Mouse (Mus musculus): ENCODE measurements around the gene Rbm4. TPM values are rescaled to one million over a fixed set of nuclear protein-coding genes. Genes with fewer than 3 reads are reported as not detected.
A peak's percentile ranks its signal among the peaks of the same experiment; 100 is the strongest.

Rbm4 gene
- 101 and 113 TPM in 2 replicates for polyA plus RNA-seq (2014; fragmentation: Nextera tagmentation; extraction: Ambion mirVana)

- Histone ChIP-seq H3K4me2 (ENCODE audit: low read length) (peak within 1 kb of the TSS; percentile 90), H3K9me3 (ENCODE audit: control insufficient read depth, low read length) (no peaks in the 10 kb centered on the region)
- WGBS, result under 1% methylated on average over 31 of the region's 31 CpGs
These were observed at the start of gene Rbm4 for GRCm38 (mm10) chr19:4793831-4794422. Gene Rbm4 (minus strand): TSS chr19:4793901.

GRCm38 (mm10) chr19:4842611-4843010, 48.9 kb upstream of the Rbm4 start:
- WGBS, result 71% methylated on average over 2 of the region's 2 CpGs
- Histone ChIP-seq H3K9me3 (ENCODE audit: control insufficient read depth, low read length) (no peaks in the 10 kb centered on the region), H3K4me3 (replicated peaks; ENCODE audit: low read depth, low read length) (no peak overlapping the region), H3K4me2 (ENCODE audit: low read length) (no peak overlapping the region), H3K27me3 (ENCODE audit: control insufficient read depth, insufficient read depth, low read length) (peaks cover 16% of the 10 kb centered on the region), H3K36me3 (ENCODE audit: control insufficient read depth, insufficient read depth, low read length) (no peaks in the 10 kb centered on the region), H3K4me1 (ENCODE audit: control insufficient read depth, insufficient read depth, low read length) (peaks cover 15% of the 10 kb centered on the region), H3K9ac (replicated peaks; ENCODE audit: low read length) (no peak overlapping the region), H3K27ac (replicated peaks; ENCODE audit: low read depth, low read length) (no peak overlapping the region)
- DNase-seq, result no peak
- ATAC-seq (ENCODE audit: low FRiP score, low TSS enrichment), result no peak

More at GRCm38 (mm10) chr19:4793831-4794422, at the start of gene Rbm4:
- H3K9ac ChIP-seq (replicated peaks; ENCODE audit: low read length), result peak within 1 kb of the TSS; percentile 74
- peak; percentile 98 for ATAC-seq (ENCODE audit: low FRiP score, low TSS enrichment)
- peaks cover 39% of the 10 kb centered on the region for H3K4me1 ChIP-seq (ENCODE audit: control insufficient read depth, insufficient read depth, low read length)
- peak within 1 kb of the TSS; percentile 87 for H3K27ac ChIP-seq (replicated peaks; ENCODE audit: low read depth, low read length)
- H3K27me3 ChIP-seq (ENCODE audit: control insufficient read depth, insufficient read depth, low read length), result no peaks in the 10 kb centered on the region
- DNase-seq, result peak; percentile 98
- peak within 1 kb of the TSS; percentile 83 for H3K4me3 ChIP-seq (replicated peaks; ENCODE audit: low read depth, low read length)
- H3K36me3 ChIP-seq (ENCODE audit: control insufficient read depth, insufficient read depth, low read length), result peaks cover 36% of the 10 kb centered on the region

GRCm38 (mm10) chr19:4840848-4841247, 47.1 kb upstream of the Rbm4 start:
- no peak overlapping the region for H3K9ac ChIP-seq (replicated peaks; ENCODE audit: low read length)
- WGBS, result 85% methylated on average over 9 of the region's 9 CpGs

GRCm38 (mm10) chr19:4839149-4839548, 45.4 kb upstream of the Rbm4 start, which contains the start of the genes Ccs and Ccdc87:
Gene Ccs (minus strand): TSS chr19:4839332.
Gene Ccdc87 (plus strand): TSS chr19:4839366.
- DNase-seq (peak; percentile 97), ATAC-seq (ENCODE audit: low FRiP score, low TSS enrichment) (peak; percentile 98)
- H3K4me2 ChIP-seq (ENCODE audit: low read length), result peak within 1 kb of the TSS; percentile 98
- no peak within 1 kb of the TSS for H3K27ac ChIP-seq (replicated peaks; ENCODE audit: low read depth, low read length)
- no peaks in the 10 kb centered on the region for H3K9me3 ChIP-seq (ENCODE audit: control insufficient read depth, low read length)
- H3K36me3 ChIP-seq (ENCODE audit: control insufficient read depth, insufficient read depth, low read length), result no peaks in the 10 kb centered on the region
- H3K4me1 ChIP-seq (ENCODE audit: control insufficient read depth, insufficient read depth, low read length), result peaks cover 15% of the 10 kb centered on the region
- peak within 1 kb of the TSS; percentile 58 for H3K4me3 ChIP-seq (replicated peaks; ENCODE audit: low read depth, low read length)
- peaks cover 16% of the 10 kb centered on the region for H3K27me3 ChIP-seq (ENCODE audit: control insufficient read depth, insufficient read depth, low read length)
- H3K9ac ChIP-seq (replicated peaks; ENCODE audit: low read length), result peak within 1 kb of the TSS; percentile 41
- WGBS, result 1% methylated on average over 25 of the region's 25 CpGs

More at GRCm38 (mm10) chr19:4840848-4841247, 47.1 kb upstream of the Rbm4 start:
- DNase-seq (no peak), ATAC-seq (ENCODE audit: low FRiP score, low TSS enrichment) (no peak)
- Histone ChIP-seq H3K27me3 (ENCODE audit: control insufficient read depth, insufficient read depth, low read length) (peaks cover 16% of the 10 kb centered on the region), H3K4me1 (ENCODE audit: control insufficient read depth, insufficient read depth, low read length) (peaks cover 15% of the 10 kb centered on the region), H3K4me2 (ENCODE audit: low read length) (no peak overlapping the region), H3K9me3 (ENCODE audit: control insufficient read depth, low read length) (no peaks in the 10 kb centered on the region), H3K36me3 (ENCODE audit: control insufficient read depth, insufficient read depth, low read length) (no peaks in the 10 kb centered on the region), H3K27ac (replicated peaks; ENCODE audit: low read depth, low read length) (no peak overlapping the region), H3K4me3 (replicated peaks; ENCODE audit: low read depth, low read length) (no peak overlapping the region)

- H3K27ac ChIP-seq (replicated peaks; ENCODE audit: low read depth, low read length), result no peak overlapping the region
- peak; percentile 17; the same call in 1 of the 2 replicates for ATAC-seq (ENCODE audit: low FRiP score, low TSS enrichment)
- H3K27me3 ChIP-seq (ENCODE audit: control insufficient read depth, insufficient read depth, low read length), result peaks cover 16% of the 10 kb centered on the region
These were observed 44.9 kb upstream of the Rbm4 start for GRCm38 (mm10) chr19:4838526-4839140.

GRCm38 (mm10) chr19:4837049-4837448, 43.3 kb upstream of the Rbm4 start:
- 93% methylated on average over 6 of the region's 6 CpGs for WGBS
- peaks cover 16% of the 10 kb centered on the region for H3K27me3 ChIP-seq (ENCODE audit: control insufficient read depth, insufficient read depth, low read length)
- DNase-seq (no peak), ATAC-seq (ENCODE audit: low FRiP score, low TSS enrichment) (no peak)
- H3K4me3 ChIP-seq (replicated peaks; ENCODE audit: low read depth, low read length), result no peak overlapping the region
- H3K4me2 ChIP-seq (ENCODE audit: low read length), result no peak overlapping the region
- peaks cover 5% of the 10 kb centered on the region; the same call in 1 of the 2 replicates for H3K36me3 ChIP-seq (ENCODE audit: control insufficient read depth, insufficient read depth, low read length)
- H3K9ac ChIP-seq (replicated peaks; ENCODE audit: low read length), result no peak overlapping the region
- H3K4me1 ChIP-seq (ENCODE audit: control insufficient read depth, insufficient read depth, low read length), result peaks cover 15% of the 10 kb centered on the region
- no peak overlapping the region for H3K27ac ChIP-seq (replicated peaks; ENCODE audit: low read depth, low read length)
- H3K9me3 ChIP-seq (ENCODE audit: control insufficient read depth, low read length), result no peaks in the 10 kb centered on the region

More at GRCm38 (mm10) chr19:4838526-4839140, 44.9 kb upstream of the Rbm4 start:
- H3K36me3 ChIP-seq (ENCODE audit: control insufficient read depth, insufficient read depth, low read length), result no peaks in the 10 kb centered on the region
- peak overlapping the region; percentile 98 for H3K4me2 ChIP-seq (ENCODE audit: low read length)
- H3K9me3 ChIP-seq (ENCODE audit: control insufficient read depth, low read length), result no peaks in the 10 kb centered on the region
- DNase-seq, result no peak
- H3K4me1 ChIP-seq (ENCODE audit: control insufficient read depth, insufficient read depth, low read length), result peaks cover 15% of the 10 kb centered on the region
- peak overlapping the region; percentile 58 for H3K4me3 ChIP-seq (replicated peaks; ENCODE audit: low read depth, low read length)
- peak overlapping the region; percentile 41 for H3K9ac ChIP-seq (replicated peaks; ENCODE audit: low read length)
- WGBS, result 33% methylated on average over 10 of the region's 10 CpGs

GRCm38 (mm10) chr19:4836096-4836495, 42.4 kb upstream of the Rbm4 start:
- H3K9me3 ChIP-seq (ENCODE audit: control insufficient read depth, low read length), result no peaks in the 10 kb centered on the region
- peaks cover 15% of the 10 kb centered on the region for H3K4me1 ChIP-seq (ENCODE audit: control insufficient read depth, insufficient read depth, low read length)
- ATAC-seq (ENCODE audit: low FRiP score, low TSS enrichment), result no peak
- no peak for DNase-seq
- peaks cover 13% of the 10 kb centered on the region for H3K27me3 ChIP-seq (ENCODE audit: control insufficient read depth, insufficient read depth, low read length)
- no peak overlapping the region for H3K27ac ChIP-seq (replicated peaks; ENCODE audit: low read depth, low read length)
- no peak overlapping the region for H3K4me3 ChIP-seq (replicated peaks; ENCODE audit: low read depth, low read length)
- no peak overlapping the region for H3K9ac ChIP-seq (replicated peaks; ENCODE audit: low read length)
- WGBS, result 81% methylated on average over 2 of the region's 2 CpGs
- peaks cover 5% of the 10 kb centered on the region; the same call in 1 of the 2 replicates for H3K36me3 ChIP-seq (ENCODE audit: control insufficient read depth, insufficient read depth, low read length)
- H3K4me2 ChIP-seq (ENCODE audit: low read length), result no peak overlapping the region

GRCm38 (mm10) chr19:4833977-4834376, 40.3 kb upstream of the Rbm4 start:
- Histone ChIP-seq H3K4me3 (replicated peaks; ENCODE audit: low read depth, low read length) (no peak overlapping the region), H3K27ac (replicated peaks; ENCODE audit: low read depth, low read length) (no peak overlapping the region), H3K4me1 (ENCODE audit: control insufficient read depth, insufficient read depth, low read length) (peaks cover 10% of the 10 kb centered on the region), H3K9me3 (ENCODE audit: control insufficient read depth, low read length) (no peaks in the 10 kb centered on the region), H3K27me3 (ENCODE audit: control insufficient read depth, insufficient read depth, low read length) (no peaks in the 10 kb centered on the region), H3K4me2 (ENCODE audit: low read length) (no peak overlapping the region), H3K9ac (replicated peaks; ENCODE audit: low read length) (no peak overlapping the region), H3K36me3 (ENCODE audit: control insufficient read depth, insufficient read depth, low read length) (peaks cover 5% of the 10 kb centered on the region)
- DNase-seq, result no peak
- no peak for ATAC-seq (ENCODE audit: low FRiP score, low TSS enrichment)
- WGBS, result 91% methylated on average over 8 of the region's 8 CpGs
